Mouse (Mus musculus) midbrain, embryonic 13.5 days (tissue): ENCODE results near the gene Cntln. TPM values are rescaled to one million over a fixed set of nuclear protein-coding genes. Genes with fewer than 3 reads are reported as not detected.

Source experiments
- ATAC-seq: fragments of 200-750 bp; cut with Nextera tagmentation; 2 replicates; pipeline ENCODE4 v1.8.0; 2017; ENCODE audit warnings: mild to moderate bottlenecking, moderate TSS enrichment, moderate library complexity
- H3K27ac ChIP-seq: fragments of 300-500 bp; sonication (generic); 2 replicates; pipeline ENCODE4 v1.5.1; 2015; ENCODE audit warnings: inconsistent platforms, mild to moderate bottlenecking, moderate library complexity
- H3K27me3 ChIP-seq: fragments of 300-500 bp; sonication (generic); 2 replicates; pipeline ENCODE4 v1.6.1; 2015; ENCODE audit warnings: mild to moderate bottlenecking, inconsistent platforms
- H3K36me3 ChIP-seq: fragments of 300-500 bp; sonication (generic); 2 replicates; pipeline ENCODE4 v1.6.1; 2015; ENCODE audit warnings: mild to moderate bottlenecking, inconsistent platforms
- H3K4me1 ChIP-seq: fragments of 300-500 bp; sonication (generic); replicated peaks from 2 replicates; pipeline ENCODE4 v1.6.1; 2015; ENCODE audit warnings: inconsistent platforms
- H3K4me2 ChIP-seq: fragments of 300-500 bp; sonication (generic); replicated peaks from 2 replicates; pipeline ENCODE4 v1.6.1; 2015; ENCODE audit warnings: moderate library complexity, mild to moderate bottlenecking, inconsistent platforms
- H3K4me3 ChIP-seq: fragments of 300-500 bp; sonication (generic); replicated peaks from 2 replicates; pipeline ENCODE4 v1.5.1; 2015; ENCODE audit warnings: mild to moderate bottlenecking, inconsistent platforms
- H3K9ac ChIP-seq: fragments of 300-500 bp; sonication (generic); replicated peaks from 2 replicates; pipeline ENCODE4 v1.6.1; 2015; ENCODE audit warnings: mild to moderate bottlenecking, inconsistent platforms
- H3K9me3 ChIP-seq: fragments of 300-500 bp; sonication (generic); 2 replicates; pipeline ENCODE4 v1.6.1; 2016; ENCODE audit warnings: mild to moderate bottlenecking, inconsistent platforms
- WGBS: fragments of 180-500 bp; shearing (Covaris S2); methylation state at CpG from one replicate; pipeline ENCODE4 v1.1.7; 2015; 5-methylcytosine and 5-hydroxymethylcytosine counted together
- polyA plus RNA-seq: library from polyadenylated mRNA; unstranded; fragments of >200 nt; fragmentation: Nextera tagmentation; extraction: Ambion mirVana; gene quantifications from 2 replicates; pipeline ENCODE4 v1.2.1, GENCODE M21; 2015

Cntln gene
- 6.3 TPM in 2 replicates for polyA plus RNA-seq

GRCm38 (mm10) chr4:84884111-84884538 lies at the start of gene Cntln:
Gene Cntln, plus strand, starts transcription at chr4:84884309.
- under 1% methylated on average over 50 of the region's 50 CpGs for WGBS
- peak; percentile 96 for ATAC-seq
- peaks cover 12% of the 10 kb centered on the region for H3K4me1 ChIP-seq
- H3K4me2 ChIP-seq = peak within 1 kb of the TSS; percentile 82
- H3K4me3 ChIP-seq = peak within 1 kb of the TSS; percentile 76
- no peaks in the 10 kb centered on the region for H3K36me3 ChIP-seq
- H3K9ac ChIP-seq = peak within 1 kb of the TSS; percentile 81
- H3K27me3 ChIP-seq = no peaks in the 10 kb centered on the region; the same call in 1 of the 2 replicates
- H3K27ac ChIP-seq = peak within 1 kb of the TSS; percentile 85
- H3K9me3 ChIP-seq = no peaks in the 10 kb centered on the region

GRCm38 (mm10) chr4:84836979-84837378 lies 47.1 kb upstream of the Cntln start:
- H3K36me3 ChIP-seq = no peaks in the 10 kb centered on the region
- H3K9me3 ChIP-seq = no peaks in the 10 kb centered on the region
- H3K4me3 ChIP-seq = no peak overlapping the region
- no peak overlapping the region for H3K4me2 ChIP-seq
- H3K4me1 ChIP-seq = no peaks in the 10 kb centered on the region
- H3K9ac ChIP-seq = no peak overlapping the region
- 40% methylated on average over 5 of the region's 5 CpGs for WGBS
- H3K27me3 ChIP-seq = no peaks in the 10 kb centered on the region
- ATAC-seq = no peak
- no peak overlapping the region for H3K27ac ChIP-seq

- H3K4me3 ChIP-seq = no peak overlapping the region
- no peak overlapping the region for H3K27ac ChIP-seq
- H3K27me3 ChIP-seq = no peaks in the 10 kb centered on the region
- H3K36me3 ChIP-seq = no peaks in the 10 kb centered on the region
- 89% methylated on average over 3 of the region's 3 CpGs for WGBS
- no peak for ATAC-seq
- no peak overlapping the region for H3K4me2 ChIP-seq
- H3K4me1 ChIP-seq = no peaks in the 10 kb centered on the region
- H3K9ac ChIP-seq = no peak overlapping the region
- H3K9me3 ChIP-seq = no peaks in the 10 kb centered on the region
Observed at GRCm38 (mm10) chr4:84838545-84838944, 45.6 kb upstream of the Cntln start.

GRCm38 (mm10) chr4:84839466-84839865 lies 44.6 kb upstream of the Cntln start:
- ATAC-seq = no peak
- WGBS = 91% methylated on average over 2 of the region's 2 CpGs
- no peak overlapping the region for H3K27ac ChIP-seq
- no peaks in the 10 kb centered on the region for H3K36me3 ChIP-seq
- no peak overlapping the region for H3K9ac ChIP-seq
- H3K4me3 ChIP-seq = no peak overlapping the region
- no peaks in the 10 kb centered on the region for H3K4me1 ChIP-seq
- no peak overlapping the region for H3K4me2 ChIP-seq
- H3K27me3 ChIP-seq = no peaks in the 10 kb centered on the region
- no peaks in the 10 kb centered on the region for H3K9me3 ChIP-seq

GRCm38 (mm10) chr4:84857588-84857987 lies 26.5 kb upstream of the Cntln start:
- no peaks in the 10 kb centered on the region for H3K4me1 ChIP-seq
- no peaks in the 10 kb centered on the region for H3K9me3 ChIP-seq
- no peak overlapping the region for H3K4me2 ChIP-seq
- no peak overlapping the region for H3K9ac ChIP-seq
- H3K27me3 ChIP-seq = no peaks in the 10 kb centered on the region
- H3K27ac ChIP-seq = no peak overlapping the region
- no peaks in the 10 kb centered on the region for H3K36me3 ChIP-seq
- no peak overlapping the region for H3K4me3 ChIP-seq
- 86% methylated on average over 2 of the region's 2 CpGs for WGBS
- ATAC-seq = no peak

- 49% methylated on average over 3 of the region's 3 CpGs for WGBS
- H3K36me3 ChIP-seq = no peaks in the 10 kb centered on the region
- H3K9ac ChIP-seq = no peak overlapping the region
- no peak overlapping the region for H3K4me3 ChIP-seq
- H3K27ac ChIP-seq = no peak overlapping the region
- no peak overlapping the region for H3K4me2 ChIP-seq
- H3K9me3 ChIP-seq = no peaks in the 10 kb centered on the region
- no peaks in the 10 kb centered on the region for H3K27me3 ChIP-seq
- H3K4me1 ChIP-seq = no peaks in the 10 kb centered on the region
- ATAC-seq = no peak
Observed at GRCm38 (mm10) chr4:84876347-84876746, 7.8 kb upstream of the Cntln start.

GRCm38 (mm10) chr4:84883646-84884045 lies 463 bp upstream of the Cntln start:
- H3K4me2 ChIP-seq = peak overlapping the region; percentile 82
- ATAC-seq = no peak; the same call in 1 of the 2 replicates
- 57% methylated on average over 12 of the region's 12 CpGs for WGBS
- H3K36me3 ChIP-seq = no peaks in the 10 kb centered on the region
- H3K9ac ChIP-seq = peak overlapping the region; percentile 81; the same call in 1 of the 2 replicates
- no peak overlapping the region for H3K27ac ChIP-seq
- H3K9me3 ChIP-seq = no peaks in the 10 kb centered on the region
- H3K4me3 ChIP-seq = peak overlapping the region; percentile 76
- no peaks in the 10 kb centered on the region; the same call in 1 of the 2 replicates for H3K27me3 ChIP-seq
- peaks cover 12% of the 10 kb centered on the region for H3K4me1 ChIP-seq

GRCm38 (mm10) chr4:84884539-84885270 lies 596 bp downstream of the Cntln start:
- Histone ChIP-seq H3K27me3 (no peaks in the 10 kb centered on the region; the same call in 1 of the 2 replicates), H3K27ac (peak overlapping the region; percentile 85), H3K4me1 (peaks cover 12% of the 10 kb centered on the region), H3K9ac (peak overlapping the region; percentile 81), H3K9me3 (no peaks in the 10 kb centered on the region), H3K4me2 (peak overlapping the region; percentile 82), H3K36me3 (no peaks in the 10 kb centered on the region), H3K4me3 (peak overlapping the region; percentile 76)
- ATAC-seq = peak; percentile 85
- 3% methylated on average over 50 of the region's 60 CpGs for WGBS

GRCm38 (mm10) chr4:84885271-84885540 lies 1.1 kb downstream of the Cntln start:
- H3K9ac ChIP-seq = peak overlapping the region; percentile 81; the same call in 1 of the 2 replicates
- H3K4me1 ChIP-seq = peaks cover 12% of the 10 kb centered on the region
- WGBS = 50% methylated on average over 1 of the region's 1 CpGs

GRCm38 (mm10) chr4:84918393-84918792 lies 34.3 kb downstream of the Cntln start:
- H3K9me3 ChIP-seq = 0 out of 2 replicates have a peak, but pooled peaks cover 2% of the 10 kb centered on the region
- no peaks in the 10 kb centered on the region for H3K27me3 ChIP-seq
- no peaks in the 10 kb centered on the region for H3K36me3 ChIP-seq
- ATAC-seq = no peak
- H3K27ac ChIP-seq = no peak overlapping the region
- H3K4me1 ChIP-seq = no peaks in the 10 kb centered on the region
- H3K9ac ChIP-seq = no peak overlapping the region
- H3K4me2 ChIP-seq = no peak overlapping the region
- WGBS = 88% methylated on average over 1 of the region's 1 CpGs
- no peak overlapping the region for H3K4me3 ChIP-seq

More at GRCm38 (mm10) chr4:84885271-84885540, 1.1 kb downstream of the Cntln start:
- Histone ChIP-seq H3K27me3 (no peaks in the 10 kb centered on the region; the same call in 1 of the 2 replicates), H3K4me3 (peak overlapping the region; percentile 76), H3K27ac (no peak overlapping the region), H3K36me3 (no peaks in the 10 kb centered on the region; the same call in 1 of the 2 replicates), H3K4me2 (peak overlapping the region; percentile 82), H3K9me3 (no peaks in the 10 kb centered on the region)
- no peak for ATAC-seq

- H3K4me1 ChIP-seq = no peaks in the 10 kb centered on the region
- H3K9ac ChIP-seq = no peak overlapping the region
- H3K27me3 ChIP-seq = no peaks in the 10 kb centered on the region
- H3K4me3 ChIP-seq = no peak overlapping the region
- no peaks in the 10 kb centered on the region; the same call in 1 of the 2 replicates for H3K36me3 ChIP-seq
- no peak for ATAC-seq
- H3K27ac ChIP-seq = no peak overlapping the region
- 92% methylated on average over 6 of the region's 6 CpGs for WGBS
- H3K4me2 ChIP-seq = no peak overlapping the region
- no peaks in the 10 kb centered on the region; the same call in 1 of the 2 replicates for H3K9me3 ChIP-seq
Observed at GRCm38 (mm10) chr4:84934342-84934929, 50.3 kb downstream of the Cntln start.

GRCm38 (mm10) chr4:84942059-84942458 lies 58.0 kb downstream of the Cntln start:
- Histone ChIP-seq H3K4me3 (no peak overlapping the region), H3K27me3 (no peaks in the 10 kb centered on the region), H3K4me1 (peaks cover 8% of the 10 kb centered on the region), H3K4me2 (no peak overlapping the region), H3K27ac (no peak overlapping the region), H3K9ac (0 out of 2 replicates have a peak overlapping the region, but pooled peaks have one; percentile 4), H3K9me3 (no peaks in the 10 kb centered on the region), H3K36me3 (no peaks in the 10 kb centered on the region)
- WGBS = 58% methylated on average over 2 of the region's 2 CpGs
- ATAC-seq = no peak
